Mouse (Mus musculus): ENCODE results near the gene Eapp.

GRCm38 (mm10) chr12:54651820-54652219 is 43.9 kb downstream of the Eapp start:
- TF ChIP-seq GATA1 (IDR thresholded peaks at IDR 0.05; ENCODE audit: borderline replicate concordance, low read length) (no peak), FLI1 (IDR thresholded peaks at IDR 0.05; ENCODE audit: low read length) (no peak)
